Mouse (Mus musculus): Measurements from ENCODE around the gene Med9. TPM values are rescaled to one million over a fixed set of nuclear protein-coding genes. Genes with fewer than 3 reads are reported as not detected.

Med9 gene
- polyA plus RNA-seq, 2 experiments: 11.2 to 15.9 TPM

DNA sequence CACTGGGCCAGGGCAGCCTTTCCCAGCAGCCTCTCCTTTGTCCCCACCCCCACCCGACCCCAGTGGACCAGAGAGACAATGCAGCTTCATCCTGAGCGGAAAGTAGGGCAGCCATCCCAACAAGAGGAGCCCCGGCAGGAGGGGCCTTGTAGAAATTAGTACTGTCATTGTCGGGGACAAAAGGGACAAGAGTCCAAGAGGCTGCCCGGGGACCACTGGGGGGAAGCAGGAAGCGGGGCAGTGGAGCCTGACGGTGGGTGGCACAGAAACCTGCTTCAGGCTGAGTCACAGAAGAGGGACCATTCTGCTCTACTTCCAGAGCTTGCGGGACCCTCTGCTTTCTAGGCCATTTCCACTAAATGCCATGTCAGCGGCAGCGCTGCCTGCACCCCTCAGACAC, 27.2 kb downstream of the Med9 start:
- no peaks in the 10 kb centered on the region for H3K27me3 ChIP-seq (ENCODE audit: control insufficient read depth, insufficient read depth, low read length)
- DNase-seq (ENCODE audit: low read depth in 3 of 3, low spot score in 3 of 3): no peak
- no peaks in the 10 kb centered on the region for H3K4me1 ChIP-seq (replicated peaks; ENCODE audit: control insufficient read depth in 2 of 2, insufficient read depth in 2 of 2, low read length in 1 of 2)
- TF ChIP-seq EP300 (IDR thresholded peaks at IDR 0.05; ENCODE audit: low read depth): no peak
- no peak for TF ChIP-seq CTCF (IDR thresholded peaks at IDR 0.05; ENCODE audit: low read depth)
- H3K9ac ChIP-seq (replicated peaks): no peak overlapping the region
- ATAC-seq (ENCODE audit: insufficient read depth): no peak
- WGBS (ENCODE audit: insufficient replicate concordance): 57% methylated on average over 10 of the region's 10 CpGs
- H3K4me3 ChIP-seq (ENCODE audit: insufficient read depth in 1 of 2, low read depth in 2 of 2, low read length in 2 of 2): no peak overlapping the region
- H3K36me3 ChIP-seq (replicated peaks; ENCODE audit: control insufficient read depth, insufficient read depth, low read depth): no peaks in the 10 kb centered on the region
- H3K9me3 ChIP-seq (ENCODE audit: control insufficient read depth, low read length): no peaks in the 10 kb centered on the region
- H3K27ac ChIP-seq: no peak overlapping the region
- no peak overlapping the region for H3K4me2 ChIP-seq (ENCODE audit: low read depth)

DNA sequence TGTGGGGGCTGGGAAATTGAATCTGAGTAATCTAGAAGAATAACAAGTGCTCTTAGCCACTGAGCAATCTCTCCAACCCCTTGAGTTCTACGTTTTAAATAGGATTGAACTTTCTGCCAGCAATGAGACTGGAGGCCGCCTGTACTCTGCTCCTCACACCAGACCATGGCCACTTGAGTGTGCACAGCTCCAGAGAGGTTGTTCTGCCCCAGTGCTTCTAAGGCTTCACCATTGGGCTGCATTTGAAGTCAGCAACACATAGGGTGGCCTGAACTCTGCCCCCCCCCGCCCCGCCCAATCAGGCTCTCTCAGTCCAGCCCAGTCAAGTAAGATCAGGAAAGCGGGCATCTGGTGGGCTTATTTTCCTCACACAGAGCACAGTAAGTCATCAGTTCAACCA, 29.8 kb downstream of the Med9 start:
- DNase-seq (ENCODE audit: low read depth in 3 of 3, low spot score in 3 of 3): no peak
- H3K4me3 ChIP-seq (ENCODE audit: insufficient read depth in 1 of 2, low read depth in 2 of 2, low read length in 2 of 2): no peak overlapping the region
- no peak for ATAC-seq (ENCODE audit: insufficient read depth)
- WGBS (ENCODE audit: insufficient replicate concordance): 54% methylated on average over 5 of the region's 5 CpGs
- no peak overlapping the region for H3K4me2 ChIP-seq (ENCODE audit: low read depth)
- no peaks in the 10 kb centered on the region for H3K9me3 ChIP-seq (ENCODE audit: control insufficient read depth, low read length)
- H3K4me1 ChIP-seq (replicated peaks; ENCODE audit: control insufficient read depth in 2 of 2, insufficient read depth in 2 of 2, low read length in 1 of 2): no peaks in the 10 kb centered on the region
- no peak overlapping the region for H3K27ac ChIP-seq
- no peak for TF ChIP-seq CTCF (IDR thresholded peaks at IDR 0.05; ENCODE audit: low read depth)
- no peaks in the 10 kb centered on the region for H3K36me3 ChIP-seq (replicated peaks; ENCODE audit: control insufficient read depth, insufficient read depth, low read depth)
- H3K27me3 ChIP-seq (ENCODE audit: control insufficient read depth, insufficient read depth, low read length): no peaks in the 10 kb centered on the region
- H3K9ac ChIP-seq (replicated peaks): no peak overlapping the region

- no peak overlapping the region for H3K4me3 ChIP-seq (ENCODE audit: insufficient read depth in 1 of 2, low read depth in 2 of 2, low read length in 2 of 2)
- no peak overlapping the region for H3K4me2 ChIP-seq (ENCODE audit: low read depth)
- no peaks in the 10 kb centered on the region for H3K36me3 ChIP-seq (replicated peaks; ENCODE audit: control insufficient read depth, insufficient read depth, low read depth)
- no peak overlapping the region for H3K27ac ChIP-seq
- WGBS (ENCODE audit: insufficient replicate concordance): 61% methylated on average over 1 of the region's 1 CpGs
- H3K27me3 ChIP-seq (ENCODE audit: control insufficient read depth, insufficient read depth, low read length): no peaks in the 10 kb centered on the region
- H3K9ac ChIP-seq (replicated peaks): no peak overlapping the region
- H3K9me3 ChIP-seq (ENCODE audit: control insufficient read depth, low read length): no peaks in the 10 kb centered on the region
- no peak for DNase-seq (ENCODE audit: low read depth in 3 of 3, low spot score in 3 of 3)
- TF ChIP-seq CTCF (IDR thresholded peaks at IDR 0.05; ENCODE audit: low read depth): no peak
- TF ChIP-seq EP300 (IDR thresholded peaks at IDR 0.05; ENCODE audit: low read depth): no peak
- ATAC-seq (ENCODE audit: insufficient read depth): no peak
- H3K4me1 ChIP-seq (replicated peaks; ENCODE audit: control insufficient read depth in 2 of 2, insufficient read depth in 2 of 2, low read length in 1 of 2): no peaks in the 10 kb centered on the region
Measured at GRCm38 (mm10) chr11:59989406-59989805, 41.4 kb downstream of the Med9 start.

GRCm38 (mm10) chr11:59991365-59991764, 43.4 kb downstream of the Med9 start:
- Histone ChIP-seq H3K9ac (replicated peaks) (no peak overlapping the region), H3K36me3 (replicated peaks; ENCODE audit: control insufficient read depth, insufficient read depth, low read depth) (no peaks in the 10 kb centered on the region), H3K4me3 (ENCODE audit: insufficient read depth in 1 of 2, low read depth in 2 of 2, low read length in 2 of 2) (no peak overlapping the region), H3K4me1 (replicated peaks; ENCODE audit: control insufficient read depth in 2 of 2, insufficient read depth in 2 of 2, low read length in 1 of 2) (no peaks in the 10 kb centered on the region), H3K9me3 (ENCODE audit: control insufficient read depth, low read length) (no peaks in the 10 kb centered on the region), H3K27me3 (ENCODE audit: control insufficient read depth, insufficient read depth, low read length) (no peaks in the 10 kb centered on the region), H3K27ac (no peak overlapping the region), H3K4me2 (ENCODE audit: low read depth) (no peak overlapping the region)
- DNase-seq (ENCODE audit: low read depth in 3 of 3, low spot score in 3 of 3) (no peak), ATAC-seq (ENCODE audit: insufficient read depth) (no peak)
- WGBS (ENCODE audit: insufficient replicate concordance): 23% methylated on average over 8 of the region's 8 CpGs
- TF ChIP-seq CTCF (IDR thresholded peaks at IDR 0.05; ENCODE audit: low read depth) (no peak), EP300 (IDR thresholded peaks at IDR 0.05; ENCODE audit: low read depth) (no peak)

GRCm38 (mm10) chr11:59994318-59994717, 46.3 kb downstream of the Med9 start:
- DNase-seq (ENCODE audit: low read depth in 3 of 3, low spot score in 3 of 3): no peak

More at GRCm38 (mm10) chr11:59994318-59994717, 46.3 kb downstream of the Med9 start:
- Histone ChIP-seq H3K36me3 (replicated peaks; ENCODE audit: control insufficient read depth, insufficient read depth, low read depth) (no peaks in the 10 kb centered on the region), H3K4me2 (ENCODE audit: low read depth) (no peak overlapping the region), H3K4me1 (replicated peaks; ENCODE audit: control insufficient read depth in 2 of 2, insufficient read depth in 2 of 2, low read length in 1 of 2) (no peaks in the 10 kb centered on the region), H3K9me3 (ENCODE audit: control insufficient read depth, low read length) (no peaks in the 10 kb centered on the region), H3K9ac (replicated peaks) (no peak overlapping the region), H3K4me3 (ENCODE audit: insufficient read depth in 1 of 2, low read depth in 2 of 2, low read length in 2 of 2) (no peak overlapping the region), H3K27me3 (ENCODE audit: control insufficient read depth, insufficient read depth, low read length) (no peaks in the 10 kb centered on the region), H3K27ac (no peak overlapping the region)
- WGBS (ENCODE audit: insufficient replicate concordance): 44% methylated on average over 9 of the region's 9 CpGs
- ATAC-seq (ENCODE audit: insufficient read depth): no peak
- no peak for TF ChIP-seq CTCF (IDR thresholded peaks at IDR 0.05; ENCODE audit: low read depth)
- no peak for TF ChIP-seq EP300 (IDR thresholded peaks at IDR 0.05; ENCODE audit: low read depth)

Data from liver, embryonic 14.5 days (tissue).